Mouse (Mus musculus): ENCODE data around the gene Eda2r.

DNA sequence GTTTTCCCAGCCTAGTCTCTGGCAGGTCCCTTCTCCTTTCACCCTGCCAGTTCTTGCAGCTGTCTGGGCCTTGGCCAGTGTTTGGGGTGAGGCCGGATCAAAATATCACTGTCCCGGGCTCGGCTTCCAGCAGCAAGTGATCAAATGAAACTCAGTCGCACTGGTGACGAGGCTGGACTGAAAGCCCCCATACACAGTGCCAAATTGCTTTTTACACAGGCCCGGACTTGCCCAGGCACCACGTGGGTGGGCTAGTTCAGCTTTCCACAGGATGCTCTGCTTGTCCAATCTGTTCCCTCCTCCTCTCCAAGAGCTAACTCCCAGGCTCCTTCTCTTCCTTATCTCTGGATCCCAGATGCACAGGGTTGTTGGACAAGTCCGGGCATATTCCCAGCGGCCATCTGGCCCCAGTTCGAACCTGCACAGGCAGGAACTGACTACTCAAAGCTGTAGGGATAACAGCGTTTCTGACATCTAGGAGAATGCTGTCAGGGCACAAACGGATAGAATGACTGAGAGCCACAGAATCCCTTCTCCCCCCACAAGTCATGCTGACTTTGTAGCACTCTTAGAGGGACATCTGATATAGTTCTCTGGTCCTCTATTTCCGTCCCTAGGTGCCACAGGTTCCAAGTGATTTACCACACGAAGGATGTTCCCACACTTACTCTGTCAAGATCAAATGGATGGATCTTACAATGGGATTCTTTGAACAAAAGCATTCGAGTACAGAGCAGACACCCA is 523 bp downstream of the Eda2r start:
- TF ChIP-seq POLR2A (IDR thresholded peaks at IDR 0.05; ENCODE audit: insufficient read depth, low read length) (no peak), EP300 (IDR thresholded peaks at IDR 0.05; ENCODE audit: insufficient read depth, low read depth, low read length) (peak; percentile 77)

All from ES-Bruce4 (cell line).